Mouse (Mus musculus) neural tube, embryonic 13.5 days (tissue): ENCODE measurements around the gene Gm13030. TPM values are rescaled to one million over a fixed set of nuclear protein-coding genes. Genes with fewer than 3 reads are reported as not detected.

Experiments
- ATAC-seq: fragments of 200-750 bp; cut with Nextera tagmentation; 2 replicates; pipeline ENCODE4 v1.8.0; 2017; ENCODE audit warnings: low read depth, mild to moderate bottlenecking, moderate TSS enrichment, moderate library complexity
- H3K27ac ChIP-seq: fragments of 300-500 bp; sonication (generic); replicated peaks from 2 replicates; pipeline ENCODE4 v1.5.1; 2015; ENCODE audit warnings: moderate library complexity, mild to moderate bottlenecking, inconsistent platforms
- H3K27me3 ChIP-seq: fragments of 300-500 bp; sonication (generic); 2 replicates; pipeline ENCODE4 v1.6.1; 2015; ENCODE audit warnings: mild to moderate bottlenecking, inconsistent platforms
- H3K36me3 ChIP-seq: fragments of 300-500 bp; sonication (generic); 2 replicates; pipeline ENCODE4 v1.6.1; 2015; ENCODE audit warnings: mild to moderate bottlenecking, inconsistent platforms
- H3K4me1 ChIP-seq: fragments of 300-500 bp; sonication (generic); replicated peaks from 2 replicates; pipeline ENCODE4 v1.6.1; 2015; ENCODE audit warnings: inconsistent platforms
- H3K4me2 ChIP-seq: fragments of 300-500 bp; sonication (generic); 2 replicates; pipeline ENCODE4 v1.6.1; 2015; ENCODE audit warnings: inconsistent platforms, mild to moderate bottlenecking, moderate library complexity
- H3K4me3 ChIP-seq: fragments of 300-500 bp; sonication (generic); 2 replicates; pipeline ENCODE4 v1.5.1; 2015; ENCODE audit warnings: mild to moderate bottlenecking, inconsistent platforms
- H3K9ac ChIP-seq: fragments of 300-500 bp; sonication (generic); 2 replicates; pipeline ENCODE4 v1.6.1; 2015; ENCODE audit warnings: moderate library complexity, mild to moderate bottlenecking, inconsistent platforms
- H3K9me3 ChIP-seq: fragments of 300-500 bp; sonication (generic); 2 replicates; pipeline ENCODE4 v1.6.1; 2016; ENCODE audit warnings: inconsistent platforms
- WGBS: fragments of 180-500 bp; shearing (Covaris S2); methylation state at CpG from one replicate; pipeline ENCODE4 v1.1.7; 2015; 5-methylcytosine and 5-hydroxymethylcytosine counted together
- polyA plus RNA-seq: library from polyadenylated mRNA; unstranded; fragments of >200 nt; fragmentation: Nextera tagmentation; extraction: Ambion mirVana; gene quantifications from 2 replicates; pipeline ENCODE4 v1.2.1, GENCODE M21; 2015

Gm13030 gene
- polyA plus RNA-seq, 1 experiment from 2014 or later, result not detected

DNA sequence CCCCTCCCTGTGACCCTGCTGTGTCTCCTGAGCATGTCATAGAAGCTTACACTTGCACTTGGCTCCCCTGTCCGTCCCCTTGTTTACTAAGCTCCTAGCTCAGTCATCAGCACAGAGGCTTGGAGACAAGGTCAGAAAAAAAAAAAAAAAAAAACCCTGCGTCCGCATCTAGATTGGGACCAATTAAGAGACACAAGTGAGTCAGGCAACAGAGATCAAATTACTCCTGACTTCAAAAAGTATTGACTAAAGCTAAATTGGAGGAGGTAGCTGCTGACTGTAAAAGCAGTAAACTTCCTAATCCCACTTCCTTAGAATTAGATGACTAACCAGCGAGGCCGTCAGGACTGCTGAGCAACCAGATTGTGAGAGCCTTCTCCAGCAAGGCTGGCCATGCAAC is 8.7 kb downstream of the Gm13030 start:
- no peak overlapping the region for H3K4me3 ChIP-seq
- ATAC-seq, result no peak
- no peak overlapping the region for H3K9ac ChIP-seq
- H3K4me2 ChIP-seq, result no peak overlapping the region
- H3K9me3 ChIP-seq, result no peaks in the 10 kb centered on the region
- H3K4me1 ChIP-seq, result peaks cover 2% of the 10 kb centered on the region; the same call in 1 of the 2 replicates
- no peak overlapping the region for H3K27ac ChIP-seq
- no peaks in the 10 kb centered on the region for H3K36me3 ChIP-seq
- no peaks in the 10 kb centered on the region for H3K27me3 ChIP-seq
- WGBS, result 15% methylated on average over 5 of the region's 5 CpGs

GRCm38 (mm10) chr4:138863344-138863998 is 10.3 kb downstream of the Gm13030 start, which contains the start of gene Pla2g5:
TSS of gene Pla2g5 (minus strand) at chr4:138863482.
- Histone ChIP-seq H3K4me3 (no peak within 1 kb of the TSS), H3K9me3 (no peaks in the 10 kb centered on the region), H3K36me3 (no peaks in the 10 kb centered on the region), H3K9ac (no peak within 1 kb of the TSS), H3K4me1 (peaks cover 12% of the 10 kb centered on the region; the same call in 1 of the 2 replicates), H3K27ac (no peak within 1 kb of the TSS), H3K4me2 (no peak within 1 kb of the TSS), H3K27me3 (no peaks in the 10 kb centered on the region)
- no peak for ATAC-seq
- 79% methylated on average over 10 of the region's 10 CpGs for WGBS

- H3K27me3 ChIP-seq, result no peaks in the 10 kb centered on the region
- H3K36me3 ChIP-seq, result no peaks in the 10 kb centered on the region
- H3K27ac ChIP-seq, result peak overlapping the region; percentile 43
- ATAC-seq, result peak; percentile 91
- peak overlapping the region; percentile 27 for H3K4me3 ChIP-seq
- peak overlapping the region; percentile 39 for H3K9ac ChIP-seq
- peak overlapping the region; percentile 51 for H3K4me2 ChIP-seq
- 5% methylated on average over 13 of the region's 13 CpGs for WGBS
- H3K4me1 ChIP-seq, result peaks cover 12% of the 10 kb centered on the region; the same call in 1 of the 2 replicates
- no peaks in the 10 kb centered on the region for H3K9me3 ChIP-seq
These were observed 14.0 kb downstream of the Gm13030 start for GRCm38 (mm10) chr4:138859728-138860127.

- Histone ChIP-seq H3K27me3 (no peaks in the 10 kb centered on the region), H3K9ac (peak overlapping the region; percentile 39), H3K4me2 (peak overlapping the region; percentile 51), H3K36me3 (no peaks in the 10 kb centered on the region), H3K4me1 (peaks cover 12% of the 10 kb centered on the region; the same call in 1 of the 2 replicates), H3K9me3 (no peaks in the 10 kb centered on the region), H3K4me3 (peak overlapping the region; percentile 27), H3K27ac (no peak overlapping the region; the same call in none of the 2 replicates)
- peak; percentile 45; the same call in 1 of the 2 replicates for ATAC-seq
- 24% methylated on average over 9 of the region's 9 CpGs for WGBS
These were observed 14.5 kb downstream of the Gm13030 start for GRCm38 (mm10) chr4:138859245-138859644.

DNA sequence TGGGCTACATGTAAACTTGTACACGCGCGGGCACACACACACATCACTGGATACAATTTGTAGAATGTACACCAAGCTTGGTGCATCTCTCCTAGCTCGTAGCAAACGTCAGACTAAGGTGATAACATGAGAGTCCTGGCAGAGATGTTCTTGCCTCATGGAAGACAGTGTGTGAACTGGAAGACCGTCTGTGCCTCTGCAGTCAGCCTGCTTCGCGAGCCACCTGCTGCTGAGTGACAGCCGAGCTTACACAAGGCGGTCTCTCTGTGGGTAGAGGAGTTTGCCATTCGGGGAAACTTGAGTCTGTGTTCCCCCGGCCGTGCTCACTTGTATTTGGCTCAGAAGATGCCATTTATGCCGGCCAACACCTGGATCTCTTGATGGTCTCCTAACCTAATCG is 15.3 kb downstream of the Gm13030 start:
- Histone ChIP-seq H3K27ac (no peak overlapping the region), H3K4me1 (peaks cover 12% of the 10 kb centered on the region; the same call in 1 of the 2 replicates), H3K27me3 (no peaks in the 10 kb centered on the region), H3K4me3 (no peak overlapping the region), H3K4me2 (no peak overlapping the region), H3K9me3 (no peaks in the 10 kb centered on the region), H3K36me3 (no peaks in the 10 kb centered on the region), H3K9ac (no peak overlapping the region)
- WGBS, result 87% methylated on average over 15 of the region's 15 CpGs
- ATAC-seq, result no peak

GRCm38 (mm10) chr4:138857576-138857975 is 16.2 kb downstream of the Gm13030 start:
- no peak overlapping the region for H3K4me2 ChIP-seq
- no peak overlapping the region for H3K4me3 ChIP-seq
- no peak overlapping the region for H3K9ac ChIP-seq
- no peak for ATAC-seq
- peaks cover 12% of the 10 kb centered on the region; the same call in 1 of the 2 replicates for H3K4me1 ChIP-seq
- no peaks in the 10 kb centered on the region for H3K9me3 ChIP-seq
- no peaks in the 10 kb centered on the region for H3K27me3 ChIP-seq
- 86% methylated on average over 10 of the region's 10 CpGs for WGBS
- no peak overlapping the region for H3K27ac ChIP-seq
- no peaks in the 10 kb centered on the region for H3K36me3 ChIP-seq

DNA sequence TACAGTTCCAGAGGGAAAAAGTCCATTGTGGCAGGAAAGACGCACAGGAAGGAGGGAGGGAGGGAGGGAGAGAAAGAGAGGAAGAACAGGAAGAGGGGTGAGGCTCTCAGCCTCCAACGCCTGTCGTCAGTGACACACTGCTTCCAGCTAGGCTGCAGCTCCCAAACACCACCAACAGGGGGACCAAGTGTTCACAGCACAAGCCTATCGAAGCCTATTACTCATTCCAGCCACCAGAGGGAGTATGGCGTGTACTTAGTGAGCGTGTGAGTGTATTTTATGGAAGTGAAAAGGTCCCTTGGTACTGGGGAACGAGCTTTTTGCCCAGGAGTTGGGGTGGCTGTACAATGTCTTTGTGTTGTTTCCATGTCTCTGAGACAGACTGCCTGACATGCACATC is 17.3 kb downstream of the Gm13030 start:
- 25% methylated on average over 7 of the region's 7 CpGs for WGBS
- H3K4me2 ChIP-seq, result no peak overlapping the region
- H3K27ac ChIP-seq, result no peak overlapping the region
- no peaks in the 10 kb centered on the region for H3K27me3 ChIP-seq
- H3K36me3 ChIP-seq, result no peaks in the 10 kb centered on the region
- no peak overlapping the region for H3K4me3 ChIP-seq
- H3K9ac ChIP-seq, result no peak overlapping the region
- no peak for ATAC-seq
- H3K9me3 ChIP-seq, result no peaks in the 10 kb centered on the region
- peaks cover 12% of the 10 kb centered on the region; the same call in 1 of the 2 replicates for H3K4me1 ChIP-seq

DNA sequence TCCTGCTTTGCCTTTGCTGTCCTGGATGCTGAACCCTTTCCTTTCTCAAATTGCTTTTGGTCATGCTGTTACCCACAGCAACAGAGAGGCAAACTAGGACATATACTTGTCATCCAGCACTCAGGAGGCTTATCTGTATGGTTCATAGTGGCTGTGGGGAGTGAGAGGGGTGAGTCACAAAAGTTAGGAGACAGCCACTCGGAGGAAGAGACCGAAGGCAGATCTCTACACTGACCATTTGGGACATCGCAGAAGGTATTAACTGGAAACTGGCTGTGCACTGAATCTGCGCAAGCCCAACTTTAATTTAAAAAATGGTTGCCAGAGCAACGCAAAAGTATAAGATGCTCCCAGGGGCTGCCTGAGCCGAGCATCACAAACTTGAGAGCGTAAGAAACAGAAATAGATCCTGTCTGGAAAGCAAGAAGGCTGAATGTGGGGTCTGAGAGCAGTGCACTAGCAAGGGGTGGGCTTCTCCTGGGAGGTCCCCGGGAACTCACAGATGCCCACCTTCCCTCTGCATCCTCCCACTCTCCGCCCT is 18.6 kb downstream of the Gm13030 start:
- Histone ChIP-seq H3K36me3 (no peaks in the 10 kb centered on the region), H3K4me2 (no peak overlapping the region), H3K4me3 (no peak overlapping the region), H3K9me3 (no peaks in the 10 kb centered on the region), H3K27me3 (no peaks in the 10 kb centered on the region), H3K27ac (no peak overlapping the region), H3K4me1 (peaks cover 11% of the 10 kb centered on the region; the same call in 1 of the 2 replicates), H3K9ac (no peak overlapping the region)
- WGBS, result 84% methylated on average over 9 of the region's 9 CpGs
- ATAC-seq, result no peak

GRCm38 (mm10) chr4:138852961-138853360 is 20.8 kb downstream of the Gm13030 start:
- H3K4me1 ChIP-seq, result no peaks in the 10 kb centered on the region
- H3K4me3 ChIP-seq, result no peak overlapping the region
- H3K27ac ChIP-seq, result no peak overlapping the region
- H3K9ac ChIP-seq, result no peak overlapping the region
- H3K27me3 ChIP-seq, result no peaks in the 10 kb centered on the region
- no peaks in the 10 kb centered on the region for H3K36me3 ChIP-seq
- no peak overlapping the region for H3K4me2 ChIP-seq
- ATAC-seq, result no peak
- 70% methylated on average over 6 of the region's 6 CpGs for WGBS
- no peaks in the 10 kb centered on the region for H3K9me3 ChIP-seq

DNA sequence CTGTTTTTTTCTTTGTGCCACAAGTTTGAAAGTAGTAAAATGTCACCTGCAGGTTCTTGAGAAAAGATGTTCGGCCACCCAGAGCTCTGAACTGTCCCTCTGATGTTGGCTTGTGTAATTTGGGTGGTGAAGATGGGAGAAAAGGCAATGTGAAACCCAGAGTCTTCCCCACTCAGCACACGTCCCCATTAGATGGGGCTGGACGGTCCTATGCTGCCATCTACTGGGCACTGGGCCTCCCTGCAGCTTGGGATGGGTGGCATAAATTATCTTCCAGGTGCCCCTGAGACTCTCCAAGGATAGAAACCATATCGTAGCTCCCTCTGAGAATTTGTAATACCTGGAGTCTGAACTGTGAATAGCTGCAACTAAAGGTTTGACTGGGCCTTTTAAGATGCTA is 22.3 kb downstream of the Gm13030 start:
- no peak overlapping the region for H3K4me2 ChIP-seq
- H3K27me3 ChIP-seq, result no peaks in the 10 kb centered on the region
- no peak overlapping the region for H3K27ac ChIP-seq
- no peak overlapping the region for H3K4me3 ChIP-seq
- H3K36me3 ChIP-seq, result no peaks in the 10 kb centered on the region
- ATAC-seq, result peak; percentile 63; the same call in 1 of the 2 replicates
- WGBS, result 3% methylated on average over 4 of the region's 4 CpGs
- H3K9me3 ChIP-seq, result no peaks in the 10 kb centered on the region
- H3K9ac ChIP-seq, result no peak overlapping the region
- no peaks in the 10 kb centered on the region for H3K4me1 ChIP-seq

DNA sequence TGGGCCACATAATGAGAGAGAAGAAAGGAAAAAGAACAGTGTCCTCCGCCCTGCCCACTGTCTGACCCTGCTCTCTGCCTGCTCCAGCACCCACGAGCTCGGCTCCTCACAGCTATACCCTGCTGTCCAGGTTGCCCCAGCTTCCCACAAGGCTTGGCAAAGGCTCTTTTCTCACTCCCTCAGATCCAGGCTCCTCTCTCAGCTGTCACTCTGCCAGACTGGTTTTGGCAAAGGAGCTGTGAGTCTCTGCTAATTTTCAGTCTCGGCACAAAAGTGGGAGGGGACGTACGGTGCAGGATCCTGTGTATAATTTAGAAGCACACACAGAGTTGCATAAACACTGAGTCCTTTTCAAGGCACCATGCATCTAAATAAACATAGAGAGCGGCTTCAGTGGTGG is 32.4 kb downstream of the Gm13030 start:
- Histone ChIP-seq H3K4me3 (no peak overlapping the region), H3K27me3 (no peaks in the 10 kb centered on the region), H3K4me1 (no peaks in the 10 kb centered on the region), H3K36me3 (no peaks in the 10 kb centered on the region), H3K27ac (no peak overlapping the region), H3K9ac (no peak overlapping the region), H3K9me3 (peaks cover 23% of the 10 kb centered on the region), H3K4me2 (no peak overlapping the region)
- 83% methylated on average over 7 of the region's 7 CpGs for WGBS
- no peak for ATAC-seq

- Histone ChIP-seq H3K36me3 (no peaks in the 10 kb centered on the region), H3K27me3 (no peaks in the 10 kb centered on the region), H3K4me2 (no peak overlapping the region), H3K4me1 (no peaks in the 10 kb centered on the region), H3K4me3 (no peak overlapping the region), H3K9ac (no peak overlapping the region), H3K9me3 (peaks cover 23% of the 10 kb centered on the region), H3K27ac (no peak overlapping the region)
- ATAC-seq, result no peak
- WGBS, result 83% methylated on average over 8 of the region's 8 CpGs
These were observed 33.0 kb downstream of the Gm13030 start for GRCm38 (mm10) chr4:138840726-138841125.
